Mouse (Mus musculus): ENCODE results near the gene Eif2ak4. TPM values are rescaled to one million over a fixed set of nuclear protein-coding genes. Genes with fewer than 3 reads are reported as not detected.

The Eif2ak4 gene
- 9.1 and 9.5 TPM in 2 replicates for polyA plus RNA-seq (2014; fragmentation: Nextera tagmentation; extraction: Ambion mirVana)

DNA sequence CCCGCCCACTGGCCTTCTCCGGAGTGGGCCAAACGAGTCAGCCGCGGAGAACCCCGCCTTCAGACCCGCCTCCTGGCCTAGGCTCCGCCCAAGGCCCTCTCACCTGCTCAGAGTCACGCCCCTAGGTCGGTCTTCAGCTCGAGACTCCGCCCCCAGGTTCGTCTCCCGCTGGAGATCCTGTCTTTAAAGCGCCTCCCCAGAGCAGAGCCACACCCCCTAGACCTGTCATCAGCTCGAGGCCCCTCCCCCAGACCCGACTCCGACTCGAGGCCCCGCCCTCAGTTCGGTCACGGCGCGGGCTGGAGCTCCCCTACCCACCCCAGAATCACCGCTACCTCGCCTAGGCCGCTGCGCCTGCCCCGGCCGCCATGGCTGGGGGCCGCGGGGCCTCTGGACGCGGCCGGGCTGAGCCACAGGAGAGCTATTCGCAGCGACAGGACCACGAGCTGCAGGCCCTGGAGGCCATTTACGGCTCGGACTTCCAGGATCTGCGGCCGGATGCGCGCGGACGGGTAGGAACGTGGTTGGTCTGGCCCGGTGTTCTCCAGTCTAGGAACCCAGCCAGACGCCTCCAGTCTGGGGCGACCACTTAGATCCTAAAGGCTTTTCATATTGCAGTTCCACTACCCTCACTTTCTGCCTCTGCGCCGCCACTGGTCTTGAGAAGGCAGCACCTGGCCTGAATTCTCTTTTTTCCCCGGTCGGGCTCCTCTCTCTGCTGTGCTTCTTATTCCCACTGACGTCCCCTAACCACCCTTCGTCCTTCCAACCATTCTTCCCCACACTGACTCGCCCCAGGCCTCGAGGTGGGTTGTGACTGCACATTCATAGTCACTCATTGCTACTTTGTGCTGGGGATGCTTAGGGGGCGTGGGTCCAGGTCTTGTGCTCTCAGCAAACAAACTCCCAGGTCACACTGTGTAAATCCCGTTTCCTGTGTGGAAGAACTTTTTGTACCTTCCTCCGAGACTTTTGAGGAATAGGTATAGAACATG, at the start of gene Eif2ak4:
Gene Eif2ak4 (plus strand): TSS at position 278 of the 995 bp plus-strand sequence.
- WGBS, result under 1% methylated on average over 61 of the region's 61 CpGs
- H3K4me3 ChIP-seq (replicated peaks; ENCODE audit: low read length), result peak within 1 kb of the TSS; percentile 67
- peak; percentile 93 for DNase-seq (ENCODE audit: low spot score)
- H3K9ac ChIP-seq, result peak within 1 kb of the TSS; percentile 83
- ATAC-seq (ENCODE audit: low FRiP score), result peak; percentile 98
- no peaks in the 10 kb centered on the region for H3K9me3 ChIP-seq (ENCODE audit: control insufficient read depth, low read length)
- peaks cover 17% of the 10 kb centered on the region for H3K4me1 ChIP-seq (replicated peaks; ENCODE audit: control insufficient read depth, insufficient read depth, low read length)
- no peaks in the 10 kb centered on the region for H3K27me3 ChIP-seq (ENCODE audit: control insufficient read depth, insufficient read depth, low read length)
- H3K36me3 ChIP-seq (replicated peaks; ENCODE audit: control insufficient read depth, insufficient read depth), result no peaks in the 10 kb centered on the region
- peak within 1 kb of the TSS; percentile 87 for H3K27ac ChIP-seq
- peak within 1 kb of the TSS; percentile 73 for H3K4me2 ChIP-seq (replicated peaks)

- no peaks in the 10 kb centered on the region for H3K27me3 ChIP-seq (ENCODE audit: control insufficient read depth, insufficient read depth, low read length)
- 82% methylated on average over 7 of the region's 7 CpGs for WGBS
- no peaks in the 10 kb centered on the region for H3K9me3 ChIP-seq (ENCODE audit: control insufficient read depth, low read length)
- no peaks in the 10 kb centered on the region for H3K36me3 ChIP-seq (replicated peaks; ENCODE audit: control insufficient read depth, insufficient read depth)
- no peak overlapping the region for H3K27ac ChIP-seq
- ATAC-seq (ENCODE audit: low FRiP score) (no peak), DNase-seq (ENCODE audit: low spot score) (no peak)
- H3K4me3 ChIP-seq (replicated peaks; ENCODE audit: low read length), result no peak overlapping the region
- H3K9ac ChIP-seq, result no peak overlapping the region
- no peak overlapping the region for H3K4me2 ChIP-seq (replicated peaks)
- 0 out of 2 replicates have a peak, but pooled peaks cover 5% of the 10 kb centered on the region for H3K4me1 ChIP-seq (replicated peaks; ENCODE audit: control insufficient read depth, insufficient read depth, low read length)
Observed at GRCm38 (mm10) chr2:118341295-118341694, 47.1 kb upstream of the Eif2ak4 start.

GRCm38 (mm10) chr2:118343897-118344296, 44.5 kb upstream of the Eif2ak4 start:
- 82% methylated on average over 3 of the region's 3 CpGs for WGBS
- H3K27ac ChIP-seq, result no peak overlapping the region
- no peaks in the 10 kb centered on the region for H3K27me3 ChIP-seq (ENCODE audit: control insufficient read depth, insufficient read depth, low read length)
- ATAC-seq (ENCODE audit: low FRiP score) (no peak), DNase-seq (ENCODE audit: low spot score) (no peak)
- no peaks in the 10 kb centered on the region for H3K36me3 ChIP-seq (replicated peaks; ENCODE audit: control insufficient read depth, insufficient read depth)
- 0 out of 2 replicates have a peak, but pooled peaks cover 5% of the 10 kb centered on the region for H3K4me1 ChIP-seq (replicated peaks; ENCODE audit: control insufficient read depth, insufficient read depth, low read length)
- no peak overlapping the region for H3K4me3 ChIP-seq (replicated peaks; ENCODE audit: low read length)
- no peaks in the 10 kb centered on the region for H3K9me3 ChIP-seq (ENCODE audit: control insufficient read depth, low read length)
- no peak overlapping the region for H3K9ac ChIP-seq
- H3K4me2 ChIP-seq (replicated peaks), result no peak overlapping the region

DNA sequence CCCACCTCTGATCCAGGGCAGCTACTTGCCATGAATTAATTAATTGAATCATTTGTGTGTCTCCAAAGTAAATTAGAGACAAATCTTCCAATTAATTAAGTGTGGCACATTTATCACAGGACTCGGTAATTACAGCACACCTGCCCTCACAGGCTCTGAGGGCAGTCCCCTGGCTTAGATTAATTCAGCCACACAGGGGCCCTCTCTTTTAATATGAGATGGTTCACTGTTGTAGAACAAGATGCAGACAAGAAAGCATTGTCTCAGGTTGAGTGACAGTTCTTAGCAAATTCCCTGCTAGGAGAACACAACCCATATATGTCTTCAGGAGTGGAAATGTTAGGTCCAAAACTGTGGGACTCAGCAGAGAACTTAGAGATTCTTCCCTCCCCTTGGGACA, 42.9 kb upstream of the Eif2ak4 start:
- Histone ChIP-seq H3K4me3 (replicated peaks; ENCODE audit: low read length) (no peak overlapping the region), H3K27me3 (ENCODE audit: control insufficient read depth, insufficient read depth, low read length) (no peaks in the 10 kb centered on the region), H3K27ac (no peak overlapping the region), H3K9me3 (ENCODE audit: control insufficient read depth, low read length) (no peaks in the 10 kb centered on the region), H3K36me3 (replicated peaks; ENCODE audit: control insufficient read depth, insufficient read depth) (no peaks in the 10 kb centered on the region), H3K4me1 (replicated peaks; ENCODE audit: control insufficient read depth, insufficient read depth, low read length) (0 out of 2 replicates have a peak, but pooled peaks cover 5% of the 10 kb centered on the region), H3K9ac (no peak overlapping the region), H3K4me2 (replicated peaks) (no peak overlapping the region)
- ATAC-seq (ENCODE audit: low FRiP score), result no peak
- 21% methylated on average over 1 of the region's 1 CpGs for WGBS
- DNase-seq (ENCODE audit: low spot score), result no peak

DNA sequence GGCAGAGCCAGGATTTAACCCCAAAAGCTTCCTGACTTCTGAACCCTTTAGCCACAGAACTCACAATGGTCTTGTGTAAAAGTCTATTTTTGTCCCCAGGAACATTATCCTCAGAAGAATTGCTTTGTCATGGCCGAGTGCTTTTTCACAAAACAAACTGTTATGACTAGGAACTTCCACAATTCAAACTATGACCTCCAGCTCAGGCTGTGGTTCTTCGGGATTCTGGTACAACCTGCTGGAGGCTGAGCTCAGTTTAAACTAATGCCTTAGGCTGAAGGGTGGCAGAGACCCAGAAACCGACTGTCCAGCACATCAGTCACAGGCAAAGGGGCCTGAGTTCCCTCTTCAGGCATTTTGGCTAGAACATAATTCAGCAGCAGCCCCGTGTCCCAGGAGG, 34.9 kb upstream of the Eif2ak4 start:
- 36% methylated on average over 4 of the region's 4 CpGs for WGBS
- H3K27ac ChIP-seq, result no peak overlapping the region
- DNase-seq (ENCODE audit: low spot score), result no peak
- no peak for ATAC-seq (ENCODE audit: low FRiP score)
- no peaks in the 10 kb centered on the region for H3K4me1 ChIP-seq (replicated peaks; ENCODE audit: control insufficient read depth, insufficient read depth, low read length)
- H3K36me3 ChIP-seq (replicated peaks; ENCODE audit: control insufficient read depth, insufficient read depth), result no peaks in the 10 kb centered on the region
- H3K27me3 ChIP-seq (ENCODE audit: control insufficient read depth, insufficient read depth, low read length), result no peaks in the 10 kb centered on the region
- H3K9ac ChIP-seq, result no peak overlapping the region
- H3K4me2 ChIP-seq (replicated peaks), result no peak overlapping the region
- no peak overlapping the region for H3K4me3 ChIP-seq (replicated peaks; ENCODE audit: low read length)
- no peaks in the 10 kb centered on the region for H3K9me3 ChIP-seq (ENCODE audit: control insufficient read depth, low read length)

DNA sequence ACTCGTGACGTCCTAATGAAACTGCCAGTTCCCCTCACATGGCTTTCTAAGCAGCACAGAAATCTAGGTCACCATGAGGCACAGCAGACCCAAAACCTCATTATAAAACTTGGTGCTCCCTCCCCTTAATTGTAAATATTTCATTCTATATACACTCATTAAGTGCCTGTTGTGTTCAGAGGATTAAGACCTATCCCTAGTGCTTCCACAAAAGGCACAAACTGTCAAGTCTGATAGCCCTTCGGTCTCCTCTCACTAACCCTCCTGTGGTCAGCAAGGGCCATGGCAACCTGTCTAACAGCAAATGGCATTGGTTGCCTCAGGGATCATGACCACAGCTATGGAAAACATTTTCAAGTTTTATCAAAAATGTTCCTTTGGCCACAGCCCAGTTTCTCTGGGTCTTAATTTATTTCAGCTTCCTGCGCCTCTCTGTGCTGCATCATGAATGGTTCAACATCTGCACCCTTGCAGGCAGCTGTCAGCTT, 34.5 kb upstream of the Eif2ak4 start:
- H3K4me1 ChIP-seq (replicated peaks; ENCODE audit: control insufficient read depth, insufficient read depth, low read length), result no peaks in the 10 kb centered on the region
- H3K4me3 ChIP-seq (replicated peaks; ENCODE audit: low read length), result no peak overlapping the region
- no peak overlapping the region for H3K27ac ChIP-seq
- no peaks in the 10 kb centered on the region for H3K9me3 ChIP-seq (ENCODE audit: control insufficient read depth, low read length)
- H3K36me3 ChIP-seq (replicated peaks; ENCODE audit: control insufficient read depth, insufficient read depth), result no peaks in the 10 kb centered on the region
- ATAC-seq (ENCODE audit: low FRiP score), result no peak
- no peak overlapping the region for H3K9ac ChIP-seq
- DNase-seq (ENCODE audit: low spot score), result no peak
- no peaks in the 10 kb centered on the region for H3K27me3 ChIP-seq (ENCODE audit: control insufficient read depth, insufficient read depth, low read length)
- WGBS, result 40% methylated on average over 4 of the region's 4 CpGs
- no peak overlapping the region for H3K4me2 ChIP-seq (replicated peaks)

- no peaks in the 10 kb centered on the region for H3K27me3 ChIP-seq (ENCODE audit: control insufficient read depth, insufficient read depth, low read length)
- no peak overlapping the region for H3K27ac ChIP-seq
- H3K4me3 ChIP-seq (replicated peaks; ENCODE audit: low read length), result no peak overlapping the region
- no peak for ATAC-seq (ENCODE audit: low FRiP score)
- H3K9ac ChIP-seq, result no peak overlapping the region
- H3K36me3 ChIP-seq (replicated peaks; ENCODE audit: control insufficient read depth, insufficient read depth), result no peaks in the 10 kb centered on the region
- no peaks in the 10 kb centered on the region for H3K4me1 ChIP-seq (replicated peaks; ENCODE audit: control insufficient read depth, insufficient read depth, low read length)
- no peak for DNase-seq (ENCODE audit: low spot score)
- H3K9me3 ChIP-seq (ENCODE audit: control insufficient read depth, low read length), result no peaks in the 10 kb centered on the region
- 44% methylated on average over 6 of the region's 6 CpGs for WGBS
- no peak overlapping the region for H3K4me2 ChIP-seq (replicated peaks)
Observed at GRCm38 (mm10) chr2:118355138-118355719, 33.2 kb upstream of the Eif2ak4 start.

- Histone ChIP-seq H3K27ac (no peak overlapping the region), H3K27me3 (ENCODE audit: control insufficient read depth, insufficient read depth, low read length) (peaks cover 30% of the 10 kb centered on the region), H3K4me2 (replicated peaks) (no peak overlapping the region), H3K4me3 (replicated peaks; ENCODE audit: low read length) (no peak overlapping the region), H3K36me3 (replicated peaks; ENCODE audit: control insufficient read depth, insufficient read depth) (no peaks in the 10 kb centered on the region), H3K9me3 (ENCODE audit: control insufficient read depth, low read length) (no peaks in the 10 kb centered on the region), H3K9ac (no peak overlapping the region), H3K4me1 (replicated peaks; ENCODE audit: control insufficient read depth, insufficient read depth, low read length) (peaks cover 16% of the 10 kb centered on the region)
- 65% methylated on average over 1 of the region's 1 CpGs for WGBS
- ATAC-seq (ENCODE audit: low FRiP score), result no peak
- no peak for DNase-seq (ENCODE audit: low spot score)
Observed at GRCm38 (mm10) chr2:118371841-118372240, 16.6 kb upstream of the Eif2ak4 start.

- ATAC-seq (ENCODE audit: low FRiP score) (no peak), DNase-seq (ENCODE audit: low spot score) (peak; percentile 36)
- Histone ChIP-seq H3K4me3 (replicated peaks; ENCODE audit: low read length) (peak overlapping the region; percentile 57), H3K27me3 (ENCODE audit: control insufficient read depth, insufficient read depth, low read length) (peaks cover 30% of the 10 kb centered on the region), H3K9me3 (ENCODE audit: control insufficient read depth, low read length) (no peaks in the 10 kb centered on the region), H3K9ac (peak overlapping the region; percentile 73), H3K4me1 (replicated peaks; ENCODE audit: control insufficient read depth, insufficient read depth, low read length) (peaks cover 16% of the 10 kb centered on the region), H3K27ac (no peak overlapping the region), H3K4me2 (replicated peaks) (peak overlapping the region; percentile 99), H3K36me3 (replicated peaks; ENCODE audit: control insufficient read depth, insufficient read depth) (no peaks in the 10 kb centered on the region)
- WGBS, result 13% methylated on average over 11 of the region's 11 CpGs
Observed at GRCm38 (mm10) chr2:118372561-118372900, 15.9 kb upstream of the Eif2ak4 start.
